Mouse (Mus musculus) left cerebral cortex, adult 8-10 months (tissue): Measurements from ENCODE around the gene Pagr1b. TPM values are rescaled to one million over a fixed set of nuclear protein-coding genes. Genes with fewer than 3 reads are reported as not detected.

Experiments used
- DNase-seq, 2 experiments: peaks; one replicate each; pipeline ENCODE4 v3.0.0; 2022; ENCODE audit warnings: low spot score in 2 of 2
- total RNA-seq, 4 experiments: library from RNA; stranded (reverse); gene quantifications; 2 replicates each; pipeline ENCODE4 v1.2.4; 2022

Pagr1b gene
- total RNA-seq, 4 experiments from 2014 or later, result 2.5 TPM; not detected in 3

- no peak for DNase-seq
Measured at GRCm38 (mm10) chr7:127003620-127004019, 12.7 kb downstream of the Pagr1b start.

DNA sequence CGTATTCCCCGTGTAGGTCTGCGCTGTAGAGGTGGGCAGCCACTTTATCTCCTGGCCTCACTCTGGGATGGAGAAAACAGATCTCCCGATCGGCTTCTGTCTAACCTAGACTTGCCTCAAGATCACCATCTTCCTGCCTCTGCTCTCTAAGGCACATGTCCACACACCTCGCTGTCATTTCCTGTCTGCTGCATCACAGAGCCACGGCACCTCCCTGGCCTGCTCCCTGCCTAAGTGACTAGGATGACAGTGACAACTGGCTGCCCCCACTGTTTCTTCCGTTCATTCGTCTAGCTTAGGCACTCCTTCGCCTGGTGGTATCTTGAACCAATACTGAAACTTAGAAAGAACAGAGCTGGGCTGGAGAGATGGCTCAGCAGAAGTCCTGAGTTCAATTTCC, 16.7 kb downstream of the Pagr1b start:
- DNase-seq, result no peak

DNA sequence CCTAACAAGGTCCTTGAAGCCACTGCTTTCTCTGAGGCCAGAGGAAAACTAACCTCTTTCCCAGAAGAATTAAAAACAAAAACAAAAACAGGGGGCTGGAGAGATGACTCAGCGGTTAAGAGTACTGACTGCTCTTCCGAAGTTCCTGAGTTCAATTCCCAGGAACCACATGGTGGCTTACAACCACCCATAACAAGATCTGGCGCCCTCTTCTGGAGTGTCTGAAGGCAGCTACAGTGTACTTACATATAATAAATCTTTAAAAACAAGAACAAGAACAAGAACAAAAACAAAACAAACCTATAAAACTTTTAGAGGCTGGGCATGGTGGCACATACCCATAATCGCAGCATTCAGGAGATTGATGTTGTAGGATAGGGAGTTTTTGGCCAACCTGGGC, 19.8 kb downstream of the Pagr1b start:
- DNase-seq, result no peak

DNA sequence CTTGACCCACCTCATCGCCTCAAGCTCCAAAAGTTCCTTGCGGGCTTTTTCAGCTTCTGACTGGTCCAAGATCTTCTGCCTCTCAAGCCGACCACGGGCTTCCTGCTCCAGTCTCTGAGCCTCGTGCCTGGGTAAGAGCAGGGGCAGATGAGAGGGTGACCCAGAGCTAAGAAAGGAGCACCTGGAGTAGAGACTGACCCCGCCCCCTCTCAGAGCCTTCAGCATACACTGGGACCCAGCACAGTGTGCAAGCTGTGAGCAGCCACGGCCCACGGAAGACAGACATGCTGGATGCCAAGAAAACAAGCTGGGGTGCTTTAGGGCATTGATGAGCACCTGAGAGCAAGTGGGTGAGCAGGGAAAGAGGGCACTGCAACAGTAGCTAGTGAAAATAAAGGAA, 27.5 kb downstream of the Pagr1b start:
- no peak for DNase-seq

GRCm38 (mm10) chr7:126986319-126986718, 30.0 kb downstream of the Pagr1b start:
- DNase-seq, result peak in 1 of 2 experiments; percentile 48

DNA sequence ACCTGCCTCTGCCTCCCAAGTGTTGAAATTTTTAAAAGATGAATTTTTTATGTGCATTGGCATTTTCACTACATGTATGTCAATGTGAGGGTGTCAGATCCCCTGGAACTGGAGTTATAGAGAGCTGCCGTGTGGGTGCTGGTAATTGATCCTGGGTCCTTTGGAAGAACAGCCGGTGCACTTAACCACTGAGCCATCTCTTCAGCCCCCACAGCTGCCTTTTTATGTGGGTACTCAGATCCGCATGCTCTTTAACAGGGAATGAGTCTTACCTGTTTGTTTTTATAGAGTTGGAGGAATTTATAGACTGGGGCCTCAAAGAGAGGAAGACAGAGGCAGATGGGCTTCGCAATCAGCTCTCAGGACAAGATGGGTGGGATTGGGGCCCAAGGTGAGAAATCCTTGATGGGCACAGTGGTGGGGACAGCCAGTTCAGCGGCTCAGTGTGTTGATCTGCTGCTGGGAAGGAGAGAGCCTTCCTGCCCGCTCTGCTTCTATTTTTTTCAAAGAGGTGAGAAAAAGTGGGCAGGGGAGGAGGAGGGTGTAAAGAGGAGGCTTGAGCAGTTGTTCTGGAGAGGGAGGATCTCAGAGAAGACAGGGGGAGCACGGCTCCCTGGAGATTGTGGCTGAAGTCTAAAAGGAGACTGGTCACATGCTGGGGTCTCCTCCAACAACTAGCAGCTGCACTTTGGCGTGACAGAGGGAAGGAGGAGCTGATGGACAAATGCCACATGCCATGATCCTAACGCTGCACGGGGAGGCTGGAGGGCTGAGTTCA, 31.4 kb downstream of the Pagr1b start:
- peak in 1 of 2 experiments; percentile 62 for DNase-seq

- DNase-seq, result no peak
Measured at GRCm38 (mm10) chr7:126983113-126983512, 33.2 kb downstream of the Pagr1b start.

DNA sequence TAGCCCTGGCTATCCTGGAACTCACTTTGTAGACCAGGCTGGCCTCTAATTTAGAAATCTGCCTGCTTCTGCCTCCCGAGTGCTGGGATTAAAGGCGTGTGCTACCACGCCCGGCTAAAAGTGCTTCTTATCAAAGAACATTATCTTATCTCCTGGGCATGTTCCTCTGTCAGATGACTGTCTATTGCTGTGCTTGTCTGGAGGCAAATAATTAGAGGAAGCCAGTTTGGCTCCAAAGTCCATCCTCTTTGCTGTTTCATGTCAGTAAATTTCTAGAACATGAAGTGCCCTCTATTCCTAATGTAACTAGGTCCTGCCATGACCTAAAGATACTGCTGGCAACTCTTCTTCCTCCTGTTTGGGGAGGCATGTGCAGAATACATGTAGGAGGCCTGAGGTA, 34.2 kb downstream of the Pagr1b start:
- DNase-seq, result no peak

DNA sequence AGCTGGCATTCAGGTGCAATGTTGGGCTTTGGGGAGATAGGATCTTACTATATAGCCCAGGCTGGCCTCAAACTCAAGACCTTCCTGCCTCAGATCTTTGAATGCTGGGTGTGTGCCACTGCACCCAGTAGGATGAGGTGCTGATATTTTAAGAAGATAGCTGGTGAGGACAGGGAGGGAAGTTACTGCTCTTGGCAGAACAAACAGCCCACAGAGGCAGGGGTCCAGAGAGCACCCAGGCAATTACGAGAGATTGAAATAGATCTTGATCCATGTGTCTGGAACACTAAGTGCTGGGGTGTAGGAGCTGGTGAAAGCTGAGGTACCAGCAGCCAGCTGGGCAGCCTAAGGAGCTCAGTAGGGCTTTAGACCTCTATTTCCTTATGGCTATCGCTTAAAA, 34.7 kb downstream of the Pagr1b start:
- DNase-seq, result no peak

DNA sequence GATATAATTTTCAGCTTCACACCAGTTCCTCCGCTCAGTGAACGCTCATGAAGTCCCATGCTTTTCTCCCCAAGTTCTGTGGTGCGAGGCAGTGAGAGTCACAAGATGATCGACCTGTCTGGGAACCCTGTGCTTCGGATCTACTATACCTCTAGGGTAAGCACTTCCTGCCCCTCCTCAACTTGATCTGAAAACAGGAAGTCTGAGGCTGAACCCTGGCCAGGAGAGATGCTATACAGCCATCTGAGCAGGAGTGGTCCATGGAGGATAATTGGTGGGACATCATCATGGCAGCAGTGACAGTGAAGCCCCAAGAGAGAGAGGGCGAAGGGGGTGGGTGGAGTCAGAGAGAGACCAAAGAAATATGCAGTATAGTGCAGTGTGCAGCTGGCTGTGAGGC, 37.4 kb downstream of the Pagr1b start:
- no peak for DNase-seq

GRCm38 (mm10) chr7:126976878-126977459, 39.3 kb downstream of the Pagr1b start:
- DNase-seq, result no peak

- peak; percentile 89 to 91 for DNase-seq
Measured at GRCm38 (mm10) chr7:126975950-126976866, 40.1 kb downstream of the Pagr1b start, which contains the start of gene Cdiptos. Gene Cdiptos (minus strand): TSS chr7:126976098.

DNA sequence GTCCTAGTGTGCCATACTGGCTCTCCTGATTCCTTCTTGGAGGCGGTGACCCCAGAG, 40.6 kb downstream of the Pagr1b start, which contains the start of gene Cdipt:
TSS of gene Cdipt (plus strand) at position 22 of the 57 bp plus-strand sequence.
- DNase-seq, result no peak

- DNase-seq, result no peak
Measured at GRCm38 (mm10) chr7:126975493-126975892, 40.8 kb downstream of the Pagr1b start.

DNA sequence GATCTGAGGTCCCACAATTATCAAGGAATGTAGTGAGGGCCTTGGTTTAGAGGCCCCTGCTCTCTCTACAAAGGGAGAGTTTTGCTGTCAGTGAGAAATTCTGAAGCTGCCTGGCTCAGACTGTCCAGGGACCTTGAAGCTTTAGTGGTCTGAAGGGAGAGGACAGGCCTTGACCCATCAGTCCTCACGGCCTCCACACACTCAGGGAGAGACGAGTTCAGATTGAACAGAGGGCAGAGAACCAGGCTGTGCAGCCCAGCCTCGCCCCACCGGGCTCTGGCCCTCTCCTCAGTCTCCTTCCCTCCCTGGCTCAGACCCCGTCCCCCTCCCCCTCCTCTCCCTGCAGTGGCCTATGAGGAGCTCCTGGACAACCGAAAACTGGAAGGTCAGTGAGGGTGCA, 48.9 kb downstream of the Pagr1b start:
- DNase-seq, result no peak

DNA sequence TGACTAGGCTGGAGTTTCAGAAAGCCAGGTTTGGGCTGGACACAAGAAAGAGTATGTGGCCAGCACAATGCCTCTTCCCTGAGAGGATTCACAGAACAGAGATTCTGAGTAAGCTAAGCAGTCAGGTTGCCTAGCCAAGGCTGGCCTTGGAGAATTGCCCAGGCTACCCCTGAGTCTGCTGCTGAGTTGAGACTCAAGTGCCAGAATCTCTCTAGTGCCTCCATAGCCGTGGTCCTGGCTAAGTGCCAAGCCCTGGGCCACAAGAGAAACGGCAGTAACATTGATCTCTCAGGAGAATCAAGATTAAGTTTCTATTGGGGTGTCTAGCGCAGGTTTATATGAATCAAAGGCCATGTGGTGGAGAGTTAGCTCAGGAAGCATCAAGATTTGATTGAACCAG, 50.7 kb downstream of the Pagr1b start:
- DNase-seq, result no peak

GRCm38 (mm10) chr7:126963548-126964286, 52.6 kb downstream of the Pagr1b start:
- DNase-seq, result no peak

GRCm38 (mm10) chr7:126961965-126962364, 54.3 kb downstream of the Pagr1b start:
- DNase-seq, result no peak

- DNase-seq, result no peak
Measured at GRCm38 (mm10) chr7:126961095-126961494, 55.2 kb downstream of the Pagr1b start.

- DNase-seq, result no peak
Measured at GRCm38 (mm10) chr7:126959780-126960179, 56.5 kb downstream of the Pagr1b start.

DNA sequence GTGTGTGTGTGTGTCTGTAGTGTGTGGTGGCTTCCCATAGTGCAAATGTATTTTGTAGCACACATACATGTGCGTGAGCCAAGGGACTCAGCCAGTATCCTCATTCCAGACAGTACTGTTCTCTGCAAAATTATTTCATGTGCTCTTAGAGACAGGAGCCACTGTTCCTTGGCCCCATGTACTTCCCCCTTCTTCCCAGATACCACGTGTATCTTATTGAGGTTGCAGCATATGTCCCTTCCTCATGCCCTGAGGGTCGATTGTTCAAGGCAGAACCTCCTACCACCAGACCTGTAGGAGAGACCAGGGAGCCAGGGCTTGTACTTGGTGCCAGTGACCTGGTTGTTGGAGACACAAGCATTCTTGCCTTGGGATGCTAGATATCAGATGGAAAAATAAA, 61.2 kb downstream of the Pagr1b start:
- no peak for DNase-seq

GRCm38 (mm10) chr7:126952646-126953045, 63.6 kb downstream of the Pagr1b start:
- no peak for DNase-seq
